Mouse (Mus musculus) heart, adult 2 months (tissue): Measurements from ENCODE around the gene N4bp3.

Source experiments
- CTCF ChIP-seq: fragments of 200-600 bp; IDR thresholded peaks from 2 replicates; pipeline ENCODE4 v1.8.1; 2022; ENCODE audit warnings: antibody characterized with exemption, mild to moderate bottlenecking, moderate library complexity
- POLR2A ChIP-seq: fragments of 200-500 bp; IDR thresholded peaks from 2 replicates; pipeline ENCODE4 v1.6.1; 2011; ENCODE audit warnings: mild to moderate bottlenecking, low read depth, low read length, control low read depth; ENCODE audit not compliant: insufficient read depth

- TF ChIP-seq CTCF (no peak), POLR2A (no peak)
These were observed 8.1 kb upstream of the N4bp3 start for GRCm38 (mm10) chr11:51658705-51659104.
